Mouse (Mus musculus) adrenal gland, adult 8-10 months (tissue): Measurements from ENCODE around the gene Map3k19. TPM values are rescaled to one million over a fixed set of nuclear protein-coding genes. Genes with fewer than 3 reads are reported as not detected.

Source experiments
- DNase-seq: peaks from one replicate; pipeline ENCODE4 v3.0.0; 2022
- total RNA-seq, 4 experiments: library from RNA; stranded (reverse); gene quantifications; 2 replicates each; pipeline ENCODE4 v1.2.4; 2022

The Map3k19 gene
- total RNA-seq, 4 experiments from 2014 or later = 0.09 to 0.21 (median 0.17) TPM

DNA sequence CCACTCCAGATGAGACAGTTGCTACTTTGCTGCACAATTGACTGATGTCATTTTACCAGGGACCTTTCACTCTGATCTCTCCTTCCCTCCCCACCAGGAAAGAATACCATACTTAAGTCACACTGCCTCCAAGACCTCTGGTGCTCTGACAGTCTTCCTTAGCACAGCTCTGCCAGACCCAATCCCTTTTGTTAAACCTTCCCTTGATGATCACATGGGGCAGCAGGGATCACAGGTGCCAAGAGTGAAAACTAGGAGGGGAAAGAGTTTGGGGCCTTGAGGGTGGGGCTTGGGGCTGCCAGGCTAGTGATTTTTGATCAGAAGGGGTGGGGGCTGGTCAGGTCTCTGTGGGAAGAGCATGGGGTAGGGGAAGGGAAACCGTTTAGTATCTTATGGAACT is 58.1 kb downstream of the Map3k19 start:
- DNase-seq = no peak

DNA sequence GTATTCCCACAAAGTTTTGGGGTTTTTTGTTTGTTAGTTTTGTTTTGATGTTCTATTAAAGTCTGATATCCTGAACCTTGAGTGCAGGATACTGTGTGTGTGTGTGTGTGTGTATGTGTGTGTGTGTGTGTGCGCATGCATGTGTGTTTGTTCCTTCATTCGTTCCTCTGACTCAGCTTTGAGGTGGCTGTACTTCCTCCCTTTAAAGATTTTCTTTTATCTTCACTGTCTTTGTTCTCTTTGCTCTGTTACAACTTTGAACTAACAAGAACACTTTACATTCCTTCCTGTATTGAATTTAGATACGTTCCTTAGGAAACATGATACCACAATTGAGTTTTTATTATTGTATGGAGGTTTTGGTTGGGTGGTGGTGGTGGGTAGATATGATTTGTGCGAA is 58.5 kb downstream of the Map3k19 start:
- no peak for DNase-seq

DNA sequence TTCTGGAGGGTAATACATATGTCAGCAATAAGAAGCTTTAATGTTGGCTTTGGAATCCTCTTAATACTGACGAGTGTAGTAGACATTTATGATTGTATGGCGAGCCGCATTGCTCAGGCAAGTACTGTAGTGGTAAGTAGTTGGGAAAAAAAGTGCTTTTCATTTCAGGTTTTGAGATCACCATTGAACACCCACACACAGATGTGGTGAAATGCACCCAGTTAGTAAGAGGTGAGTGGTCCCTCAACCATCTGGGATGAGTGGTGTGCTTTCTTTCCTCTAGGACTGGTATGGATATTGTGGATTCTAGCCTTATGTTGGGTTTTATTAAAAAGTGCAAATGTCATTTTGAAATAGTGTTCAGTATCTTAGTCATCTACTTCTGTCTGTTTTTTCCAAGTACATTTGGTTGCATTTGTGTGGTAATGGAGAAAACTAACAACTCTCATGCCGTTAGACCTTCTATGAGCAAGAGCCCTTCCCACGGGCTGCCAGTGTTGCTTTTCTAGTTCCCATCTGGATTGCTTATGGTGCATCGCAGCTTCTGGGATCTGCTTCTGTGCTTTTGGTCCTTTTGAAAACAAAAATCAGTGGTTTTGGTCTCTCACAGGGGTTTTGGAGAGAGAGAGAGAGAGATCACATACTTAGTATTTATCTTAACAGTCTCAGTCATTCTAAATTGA is 59.6 kb downstream of the Map3k19 start:
- no peak for DNase-seq

DNA sequence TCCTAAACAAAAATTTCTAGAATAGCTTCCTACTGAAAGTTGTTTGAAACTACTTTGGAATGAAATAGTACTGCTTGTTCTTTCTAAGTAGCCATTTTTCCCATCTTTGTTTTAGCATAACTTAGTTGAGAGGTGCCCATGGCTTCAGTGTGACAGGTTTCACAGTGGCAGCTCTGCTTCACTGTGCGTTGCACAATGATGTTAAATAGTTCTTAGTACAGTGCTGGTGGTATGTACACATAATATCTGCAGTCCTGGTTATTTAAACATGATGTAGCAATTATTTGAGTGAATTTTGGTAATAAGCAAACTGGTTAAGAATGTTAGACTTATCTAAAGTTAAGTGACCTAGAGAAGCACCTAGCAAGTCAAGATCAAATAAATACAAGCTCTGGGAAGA is 61.4 kb downstream of the Map3k19 start:
- no peak for DNase-seq

DNA sequence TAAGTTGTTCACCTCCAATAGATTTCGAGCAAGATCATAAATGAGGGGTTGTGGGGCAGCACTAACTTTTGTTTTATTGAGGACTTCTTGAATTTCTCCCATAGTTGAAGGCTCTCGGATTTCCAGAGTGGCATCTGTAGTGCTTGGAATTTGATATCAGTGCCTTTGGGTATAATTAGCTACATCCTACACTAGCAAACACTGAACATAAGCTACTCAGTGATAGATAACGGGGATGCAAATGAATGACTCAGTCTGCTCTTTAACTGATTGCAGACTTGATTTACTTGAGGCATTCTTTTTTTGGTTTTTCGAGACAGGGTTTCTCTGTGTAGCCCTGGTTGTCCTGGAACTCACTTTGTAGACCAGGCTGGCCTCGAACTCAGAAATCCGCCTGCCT is 65.9 kb downstream of the Map3k19 start:
- no peak for DNase-seq

DNA sequence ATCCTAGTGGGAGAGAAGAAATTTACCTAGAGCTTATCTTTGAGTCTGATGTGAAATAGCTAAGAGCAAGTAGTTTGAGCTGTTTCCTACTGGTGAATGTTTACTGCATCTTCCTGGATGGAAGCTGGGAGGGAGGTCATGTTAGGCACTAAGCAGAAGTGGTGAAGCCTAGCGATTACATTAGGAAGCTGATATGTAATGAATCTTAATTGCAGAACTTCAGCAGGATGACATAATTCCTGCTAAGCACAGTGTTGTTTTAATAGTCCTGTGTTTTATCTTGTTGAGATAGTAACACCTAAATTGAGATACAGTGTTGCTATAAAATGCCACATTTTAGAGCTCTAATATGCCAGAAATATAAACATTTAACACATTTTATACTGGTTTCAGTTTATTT is 68.9 kb downstream of the Map3k19 start:
- DNase-seq = no peak

DNA sequence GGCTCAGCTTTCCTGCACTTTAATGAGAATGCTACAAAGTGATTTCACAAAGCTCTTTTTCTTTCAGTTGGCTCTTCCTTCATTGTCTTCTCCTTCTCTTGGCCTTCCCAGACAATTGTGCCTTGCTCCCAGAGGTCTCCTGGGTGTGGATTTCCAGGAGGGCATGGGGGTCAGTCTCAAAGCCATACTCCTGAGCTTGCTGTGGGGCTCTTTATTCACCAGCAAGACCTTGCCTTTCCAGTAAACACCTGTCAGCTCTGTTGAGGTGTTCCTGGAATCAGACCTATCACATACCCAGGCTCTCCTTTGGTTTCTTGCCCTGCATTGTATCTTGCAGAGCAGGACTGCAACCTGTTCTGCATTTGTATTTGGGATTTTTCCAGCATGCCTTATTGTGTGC is 71.0 kb downstream of the Map3k19 start:
- DNase-seq = no peak

DNA sequence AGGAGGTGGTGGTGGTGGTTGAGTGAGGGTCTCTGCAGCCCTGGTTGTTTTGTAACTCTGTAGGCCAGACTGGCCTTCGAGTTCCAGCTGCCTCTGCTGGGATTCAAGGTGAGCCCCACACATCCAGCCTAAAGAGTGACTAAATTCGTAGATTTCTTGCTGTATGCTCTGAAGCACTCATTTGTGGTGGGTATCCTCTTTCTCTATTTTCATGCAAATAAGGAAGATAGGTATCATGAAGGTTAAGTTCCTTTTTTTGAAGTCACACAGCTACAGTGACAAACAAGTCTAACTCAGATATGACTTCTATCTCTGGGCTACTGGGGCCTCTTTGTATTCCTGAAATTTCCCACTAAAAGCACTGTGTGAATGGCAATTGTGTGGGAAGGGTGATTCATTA is 74.0 kb downstream of the Map3k19 start:
- no peak for DNase-seq

DNA sequence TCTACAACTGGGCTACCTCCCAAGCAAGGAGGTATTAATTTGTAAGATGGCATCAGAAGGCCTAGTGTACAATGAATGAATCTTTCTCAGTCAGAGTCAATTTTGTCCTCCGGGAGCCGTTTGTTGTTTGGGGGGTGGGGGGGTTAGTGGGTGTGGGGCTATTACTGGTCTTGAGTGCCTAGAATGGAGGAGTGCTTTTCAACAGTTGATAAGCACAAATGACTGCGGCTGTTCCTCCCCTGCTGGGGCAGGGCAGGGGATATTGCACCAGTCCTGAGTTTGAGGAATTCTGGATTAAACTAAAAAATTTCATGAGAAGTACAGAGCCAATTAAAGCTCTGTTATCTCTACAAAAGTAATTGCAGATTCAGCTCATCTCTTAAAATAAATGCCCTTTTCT is 74.7 kb downstream of the Map3k19 start:
- no peak for DNase-seq

DNA sequence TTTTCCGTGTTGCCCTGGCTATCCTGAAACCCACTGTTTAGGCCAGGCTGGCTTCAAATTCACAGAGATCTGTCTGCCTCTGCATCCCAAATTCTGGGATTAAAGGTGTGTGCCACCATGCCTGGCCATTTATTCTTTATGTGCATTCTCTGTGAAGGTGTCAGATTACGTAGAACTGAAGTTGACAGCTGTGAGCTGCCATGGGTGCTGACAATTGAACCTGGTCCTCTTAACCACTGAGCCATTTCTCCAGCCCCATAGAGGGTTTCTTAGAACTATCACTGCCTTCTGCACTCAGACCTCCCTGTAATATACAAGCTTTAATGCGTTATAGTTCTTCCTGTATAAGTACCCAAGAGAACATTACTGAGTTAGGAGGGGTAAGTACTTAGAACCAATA is 76.2 kb downstream of the Map3k19 start:
- DNase-seq = no peak

DNA sequence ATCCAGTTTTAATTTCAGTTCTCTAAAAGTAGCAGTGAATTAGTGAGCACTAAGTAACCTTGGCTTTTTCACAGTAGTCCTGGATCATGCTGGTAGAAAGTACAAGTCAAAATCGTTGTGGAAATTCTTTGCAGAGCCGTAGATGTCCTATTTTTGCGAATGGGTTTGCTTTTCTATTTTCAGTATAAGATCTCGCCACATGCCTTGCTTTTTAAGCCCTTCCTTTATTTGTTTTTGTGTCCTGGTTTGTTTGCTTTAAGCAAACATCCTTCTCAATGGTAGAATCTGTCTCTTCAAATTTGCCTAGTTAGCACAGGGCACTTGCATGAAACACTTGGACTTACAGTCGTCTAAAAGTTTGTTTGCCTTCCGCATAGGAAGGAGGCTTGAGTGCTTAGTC is 78.6 kb downstream of the Map3k19 start:
- no peak for DNase-seq

DNA sequence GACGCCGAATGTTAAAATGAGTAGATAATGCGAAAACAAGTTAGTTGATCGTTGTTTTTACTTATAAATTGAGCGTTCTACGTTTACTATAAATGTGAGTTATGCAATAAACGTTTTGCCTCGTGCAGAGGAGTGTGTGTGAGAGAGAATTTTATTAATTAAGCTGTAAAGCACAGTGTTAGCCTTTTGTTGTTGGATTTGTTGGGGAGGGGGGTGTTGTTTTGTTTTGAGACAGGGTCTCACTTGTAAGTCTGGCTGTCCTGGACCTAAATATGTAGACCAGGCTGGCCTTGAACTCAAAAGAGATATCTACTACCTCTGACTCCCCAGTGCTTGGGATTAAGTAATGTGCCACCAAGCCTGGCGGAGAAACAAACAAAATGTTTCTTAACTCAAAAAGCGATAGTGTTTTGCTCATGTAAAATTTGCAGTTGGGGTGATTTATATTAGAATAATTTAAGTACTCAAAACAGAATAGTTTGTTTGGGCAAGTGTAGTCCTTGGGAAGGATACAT is 79.6 kb downstream of the Map3k19 start:
- no peak for DNase-seq

DNA sequence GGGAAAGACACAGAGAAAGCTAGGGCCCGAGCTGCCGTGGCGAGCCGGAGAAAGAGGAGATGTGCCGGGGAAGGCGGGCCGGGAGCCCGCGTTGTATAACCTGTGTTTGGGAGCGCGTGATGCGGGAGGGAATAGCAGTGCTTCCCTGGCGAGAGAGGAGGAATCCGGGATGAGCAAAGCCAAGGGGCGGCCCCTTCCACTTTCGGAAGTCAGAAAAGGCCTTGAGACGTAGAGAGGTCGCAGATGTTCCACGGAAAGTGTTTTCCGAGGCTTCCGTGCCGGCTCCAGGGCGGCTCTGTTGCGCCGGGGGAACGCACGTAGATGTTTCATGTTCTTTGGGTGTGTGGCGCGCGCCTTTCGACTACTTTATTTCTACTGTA is 80.3 kb downstream of the Map3k19 start:
- peak; percentile 68 for DNase-seq

DNA sequence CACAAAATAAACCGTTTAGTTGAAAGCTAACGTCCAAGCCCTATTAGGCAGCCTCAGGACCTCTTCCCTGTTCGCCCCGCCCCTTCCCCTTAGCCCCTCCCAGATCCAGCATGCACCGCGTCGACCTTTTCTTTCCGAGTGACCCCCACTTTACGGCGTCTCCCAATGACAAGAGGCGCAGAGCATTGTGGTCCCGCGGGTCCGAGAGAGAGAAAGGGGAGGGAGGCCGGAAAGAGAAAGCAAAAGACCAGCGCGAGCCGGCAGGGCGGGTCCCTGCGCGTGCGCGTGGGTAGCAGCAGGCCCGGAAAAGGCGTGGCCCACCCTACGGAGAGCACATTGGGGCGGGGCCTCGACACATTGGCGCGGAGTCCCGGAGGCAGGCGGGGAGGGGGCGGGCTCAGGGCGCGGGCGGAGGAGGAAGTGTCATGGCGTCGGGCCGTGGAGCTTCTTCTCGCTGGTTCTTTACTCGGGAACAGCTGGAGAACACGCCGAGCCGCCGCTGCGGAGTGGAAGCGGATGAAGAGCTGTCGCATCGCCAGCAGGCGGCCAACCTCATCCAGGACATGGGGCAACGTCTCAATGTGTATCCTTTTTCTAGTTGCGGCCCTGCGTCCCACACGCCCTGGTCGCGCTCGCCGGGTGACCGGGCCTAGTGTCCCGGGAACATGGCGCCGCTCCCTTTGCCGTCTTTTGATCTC is 80.9 kb downstream of the Map3k19 start, which contains the start of gene Ccnt2:
Gene Ccnt2 (plus strand): TSS at position 362 of the 698 bp plus-strand sequence.
- DNase-seq = peak; percentile 100

DNA sequence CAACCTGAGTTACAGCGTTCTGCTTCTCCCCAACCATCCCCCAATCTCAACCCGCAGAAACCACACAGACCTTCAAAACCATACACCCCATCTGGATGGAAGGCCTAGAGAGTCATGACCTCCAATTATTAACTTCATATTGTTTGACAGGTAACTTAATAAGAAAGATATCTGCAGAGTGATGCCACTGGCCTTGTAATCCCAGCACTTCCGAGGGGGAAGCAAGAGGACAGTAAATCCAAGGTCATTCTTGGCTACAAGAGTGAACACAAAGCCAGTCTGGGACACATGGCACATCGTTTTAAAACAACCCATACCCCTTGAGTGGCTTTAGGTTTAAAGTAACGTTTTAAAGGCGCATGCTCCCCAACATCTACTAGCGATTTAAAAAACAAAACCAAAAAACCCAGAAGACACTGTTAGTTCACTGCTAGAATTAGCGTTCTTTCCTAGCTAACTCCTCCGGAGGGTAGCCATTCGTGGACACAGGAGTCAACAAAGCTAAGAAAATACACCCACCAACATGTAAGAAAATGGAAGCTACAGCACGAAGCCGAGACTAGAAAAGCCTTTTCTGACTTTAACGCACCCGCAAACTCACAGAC is 81.5 kb downstream of the Map3k19 start:
- peak; percentile 18 for DNase-seq

DNA sequence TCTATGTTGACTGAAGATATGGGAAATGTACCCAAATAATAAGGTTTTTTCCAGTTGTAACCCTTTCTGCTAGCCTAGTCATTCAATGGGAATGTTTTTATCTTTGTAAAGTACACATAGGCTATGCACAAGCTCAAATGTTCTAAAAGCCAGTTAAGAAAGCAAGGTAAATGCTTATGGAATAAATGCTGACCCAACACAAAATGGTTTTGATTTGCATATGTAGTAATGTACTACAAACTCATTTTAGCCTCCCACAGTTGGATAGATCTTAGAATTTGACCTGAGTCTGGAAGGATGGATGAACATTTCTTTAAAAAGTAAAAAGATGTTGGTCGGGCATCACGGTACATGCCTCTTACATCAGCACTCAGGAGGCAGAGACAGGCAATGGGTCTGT is 88.1 kb downstream of the Map3k19 start:
- DNase-seq = no peak

DNA sequence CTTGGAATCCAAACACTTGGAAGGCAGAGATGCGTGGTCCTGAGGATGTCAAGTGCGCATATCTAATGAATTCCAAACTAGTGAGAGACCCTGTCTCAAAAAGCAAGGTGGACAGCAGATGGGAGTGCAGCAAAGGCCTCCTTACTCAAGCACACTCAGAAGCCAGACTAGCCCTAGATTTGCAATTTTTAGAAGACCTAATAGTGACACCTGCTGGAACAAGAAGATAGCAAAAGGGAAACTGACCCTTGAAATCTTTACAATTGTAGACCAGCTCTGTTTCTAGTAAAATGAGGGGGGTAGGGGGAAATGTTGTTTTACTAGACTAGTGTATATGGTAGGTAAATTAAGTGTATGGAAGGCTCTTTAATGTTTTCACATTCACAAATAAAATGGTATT is 89.4 kb downstream of the Map3k19 start:
- DNase-seq = no peak

Other genes with a start within 250 kb of the Map3k19 start
- gene Tmem163, start 175.5 kb downstream of the Map3k19 start, total RNA-seq = 1 to 10 TPM in 2 of 4 experiments, not detected in 2; 1.6 TPM
- not detected for gene Acmsd, start 125.6 kb downstream of the Map3k19 start, total RNA-seq
- gene Ccnt2, start 80.9 kb downstream of the Map3k19 start, total RNA-seq = 10 to 100 TPM; 45.6 to 73.4 (median 53.0) TPM
- gene Rab3gap1, start 13.7 kb upstream of the Map3k19 start, total RNA-seq = 10 to 100 TPM; 55.2 to 66.5 (median 59.5) TPM
- 1 to 10 TPM; 4.2 to 7.9 (median 5.8) TPM for gene Zranb3, start 248.0 kb upstream of the Map3k19 start, total RNA-seq
- gene R3hdm1, start 248.3 kb upstream of the Map3k19 start, total RNA-seq = 100 to 1,000 TPM in 1 of 4 experiments, 10 to 100 TPM in 3; 65.5 to 109 (median 82.9) TPM